Mouse (Mus musculus) lung, adult 2 months (tissue): ENCODE data around the gene Gatad2a.

Experiments used
- CTCF ChIP-seq: fragments of 200-500 bp; IDR thresholded peaks from 2 replicates; pipeline ENCODE4 v1.5.1; 2011; ENCODE audit warnings: mild to moderate bottlenecking, low read length, control low read depth; ENCODE audit not compliant: insufficient read depth
- POLR2A ChIP-seq: fragments of 200-500 bp; IDR thresholded peaks from 2 replicates; pipeline ENCODE4 v1.6.1; 2011; ENCODE audit warnings: low read depth, mild to moderate bottlenecking, control low read depth, low read length, borderline replicate concordance; ENCODE audit errors: extremely low read depth

DNA sequence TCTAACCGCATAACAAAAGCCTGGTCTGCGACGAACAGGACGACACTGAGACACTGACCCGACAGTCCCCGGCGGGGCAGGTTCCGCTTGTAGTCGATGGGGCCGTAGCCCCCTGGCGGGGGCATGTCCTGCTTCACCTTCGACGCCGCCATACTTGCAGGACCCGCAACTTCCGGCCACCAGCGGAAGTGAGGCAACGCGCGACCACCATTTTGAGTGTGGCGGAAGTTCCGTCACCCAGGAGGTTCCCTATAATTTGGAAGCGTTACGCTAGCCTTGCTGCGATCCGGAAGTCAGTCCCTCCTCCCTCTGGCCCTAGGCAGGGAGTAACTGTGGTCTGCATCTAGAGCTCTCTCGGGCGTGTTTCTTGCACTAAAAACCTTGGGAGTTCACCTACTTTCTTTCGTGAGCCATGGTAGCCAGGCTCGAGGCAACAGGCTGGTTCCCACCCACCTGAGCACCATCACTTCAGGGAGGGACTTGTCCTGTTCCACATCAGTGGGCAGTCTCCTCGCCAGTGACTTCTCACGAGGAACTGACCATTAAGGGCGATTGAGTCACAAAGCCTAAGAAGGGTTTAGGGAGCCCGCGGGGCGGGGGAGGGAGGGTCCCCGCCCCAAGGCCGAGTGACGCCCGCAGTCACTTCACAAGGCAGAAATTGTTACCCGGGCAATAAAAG, 94.6 kb downstream of the Gatad2a start:
- TF ChIP-seq POLR2A (peak; percentile 92), CTCF (peak; percentile 24; the same call in 1 of the 2 replicates)
